Mouse (Mus musculus) frontal cortex, postnatal 36 days (tissue): Measurements from ENCODE around the gene Gale.

Experiments used
- DNase-seq, 2 experiments: peaks; one replicate each; pipeline ENCODE4 v3.0.0; 2022; ENCODE audit warnings: low spot score in 2 of 2

Gale gene

GRCm38 (mm10) chr4:136016059-136016602 lies 52.6 kb downstream of the Gale start:
- no peak for DNase-seq
